Mouse (Mus musculus) CH12.LX (cell line): ENCODE results near the gene Lbp. TPM values are rescaled to one million over a fixed set of nuclear protein-coding genes. Genes with fewer than 3 reads are reported as not detected.
A peak's percentile ranks its signal among the peaks of the same experiment; 100 is the strongest.

ENCODE experiments used
- DNase-seq: peaks from one replicate; pipeline ENCODE4 v3.0.0-alpha.2; 2013; ENCODE audit errors: extremely low read depth
- H3K27ac ChIP-seq: 2 replicates; pipeline ENCODE4 v1.5.1; 2012; ENCODE audit warnings: low read depth, mild to moderate bottlenecking, control low read depth, moderate library complexity; ENCODE audit not compliant: insufficient read depth
- H3K27me3 ChIP-seq: replicated peaks from 2 replicates; pipeline ENCODE3; 2012; ENCODE audit warnings: inconsistent platforms
- H3K36me3 ChIP-seq, 2 experiments: replicated peaks in 1 of 2; 2 replicates each; pipeline versions ENCODE3 to v1.6.1; 2012; ENCODE audit warnings: inconsistent platforms in 1 of 2, low read length in 1 of 2, mild to moderate bottlenecking in 1 of 2, mixed read lengths in 1 of 2, moderate library complexity in 1 of 2; ENCODE audit not compliant: control insufficient read depth in 1 of 2, insufficient read depth in 1 of 2
- H3K4me1 ChIP-seq, 2 experiments: 2 replicates each; pipeline ENCODE4 v1.6.1; 2012; ENCODE audit warnings: inconsistent platforms in 1 of 2, moderate library complexity in 1 of 2; ENCODE audit not compliant: insufficient read depth in 2 of 2, control insufficient read depth in 1 of 2
- H3K4me2 ChIP-seq: 2 replicates; pipeline ENCODE4 v1.6.1; 2012; ENCODE audit warnings: low read depth, mild to moderate bottlenecking, control low read depth; ENCODE audit not compliant: poor library complexity, insufficient read depth, severe bottlenecking
- H3K4me3 ChIP-seq, 3 experiments: fragments of 150-350 bp in 1 of 3; sonication (generic) in 1 of 3; replicated peaks in 1 of 3; 2 replicates each; pipeline versions ENCODE3 to v1.5.1; 2011 to 2012; ENCODE audit warnings: low read depth in 2 of 3, low read length in 2 of 3, mild to moderate bottlenecking in 2 of 3, moderate library complexity in 2 of 3, control low read depth in 1 of 3, improper control_type of control experiment in 1 of 3, inconsistent platforms in 1 of 3, mixed read lengths in 1 of 3; ENCODE audit not compliant: poor library complexity in 1 of 3
- H3K79me2 ChIP-seq: replicated peaks from 2 replicates; pipeline ENCODE4 v1.6.1; 2012; ENCODE audit warnings: mild to moderate bottlenecking, moderate library complexity; ENCODE audit not compliant: control insufficient read depth, poor library complexity, insufficient read depth, severe bottlenecking; ENCODE audit errors: extremely low read depth
- H3K9ac ChIP-seq: 2 replicates; pipeline ENCODE4 v1.6.1; 2012; ENCODE audit warnings: low read depth, mild to moderate bottlenecking, control low read depth, moderate library complexity; ENCODE audit not compliant: insufficient read depth
- H3K9me3 ChIP-seq: replicated peaks from 2 replicates; pipeline ENCODE3; 2012; ENCODE audit warnings: low read length, inconsistent platforms, mixed read lengths
- CHD1 ChIP-seq: IDR thresholded peaks from 2 replicates; pipeline ENCODE4 v1.6.1; 2012; ENCODE audit warnings: low read depth, low read length, improper control_type of control experiment, inconsistent platforms
- CHD2 ChIP-seq: IDR thresholded peaks from 2 replicates; pipeline ENCODE4 v1.6.1; 2011; ENCODE audit warnings: low read length, improper control_type of control experiment
- CTCF ChIP-seq, 2 experiments: IDR thresholded peaks in 1 of 2; conservative IDR thresholded peaks in 1 of 2; 2 replicates each; pipeline ENCODE4 v1.5.1; 2011 to 2012; ENCODE audit warnings: low read depth in 2 of 2, low read length in 2 of 2, improper control_type of control experiment in 1 of 2, inconsistent platforms in 1 of 2, mild to moderate bottlenecking in 1 of 2, moderate library complexity in 1 of 2
- E2F4 ChIP-seq: IDR thresholded peaks from 2 replicates; pipeline ENCODE4 v1.6.1; 2011; ENCODE audit warnings: low read depth, low read length, improper control_type of control experiment; ENCODE audit not compliant: insufficient replicate concordance
- EP300 ChIP-seq: IDR thresholded peaks from 2 replicates; pipeline ENCODE4 v1.6.1; 2011; ENCODE audit warnings: low read length, improper control_type of control experiment
- ETS1 ChIP-seq: conservative IDR thresholded peaks from 2 replicates; pipeline ENCODE4 v1.6.1; 2012; ENCODE audit warnings: low read depth, mild to moderate bottlenecking, inconsistent platforms, low read length, improper control_type of control experiment, moderate library complexity
- HCFC1 ChIP-seq: IDR thresholded peaks from 2 replicates; pipeline ENCODE4 v1.6.1; 2012; ENCODE audit warnings: low read depth, mild to moderate bottlenecking, inconsistent platforms, low read length, improper control_type of control experiment
- IRF4 ChIP-seq: IDR thresholded peaks from 2 replicates; pipeline ENCODE4 v1.6.1; 2014; ENCODE audit warnings: low read depth, mild to moderate bottlenecking, inconsistent platforms, low read length, improper control_type of control experiment
- MAFK ChIP-seq: IDR thresholded peaks from 2 replicates; pipeline ENCODE4 v1.6.1; 2011; ENCODE audit warnings: low read length, improper control_type of control experiment; ENCODE audit not compliant: insufficient replicate concordance
- MAZ ChIP-seq: IDR thresholded peaks from 2 replicates; pipeline ENCODE4 v1.6.1; 2012; ENCODE audit warnings: low read depth, mild to moderate bottlenecking, inconsistent platforms, low read length, improper control_type of control experiment, moderate library complexity
- MEF2A ChIP-seq: IDR thresholded peaks from 2 replicates; pipeline ENCODE4 v1.6.1; 2014; ENCODE audit warnings: low read depth, mild to moderate bottlenecking, inconsistent platforms, low read length, improper control_type of control experiment, borderline replicate concordance
- MXI1 ChIP-seq: IDR thresholded peaks from 2 replicates; pipeline ENCODE4 v1.6.1; 2011; ENCODE audit warnings: mild to moderate bottlenecking, low read depth, low read length, improper control_type of control experiment
- MYC ChIP-seq: IDR thresholded peaks from 2 replicates; pipeline ENCODE4 v1.6.1; 2011; ENCODE audit warnings: low read depth, mild to moderate bottlenecking, improper control_type of control experiment, low read length
- RAD21 ChIP-seq: IDR thresholded peaks from 2 replicates; pipeline ENCODE4 v1.6.1; 2011; ENCODE audit warnings: low read depth, mild to moderate bottlenecking, low read length, improper control_type of control experiment, moderate library complexity
- SIN3A ChIP-seq: IDR thresholded peaks from 2 replicates; pipeline ENCODE4 v1.6.1; 2012; ENCODE audit warnings: low read length, improper control_type of control experiment, inconsistent platforms
- SMC3 ChIP-seq: IDR thresholded peaks from 2 replicates; pipeline ENCODE4 v1.6.1; 2011; ENCODE audit warnings: low read depth, low read length, improper control_type of control experiment
- UBTF ChIP-seq: IDR thresholded peaks from 2 replicates; pipeline ENCODE4 v1.6.1; 2012; ENCODE audit warnings: low read depth, mild to moderate bottlenecking, inconsistent platforms, low read length, improper control_type of control experiment, moderate library complexity
- dilution Hi-C: fragments of 300-500 bp; cut with MboI; formaldehyde crosslinking; loops from 2 replicates; pipeline ENCODE4 v1.14.3; 2020; ENCODE audit warnings: low sequenced_read_pairs; ENCODE audit not compliant: extremely low pct_unique_long_range_greater_than_20kb, extremely low pct_ligation_motif_present
- in situ Hi-C: fragments of 300-500 bp; cut with MboI; formaldehyde crosslinking; loops from 3 replicates; pipeline ENCODE4 v1.14.3; 2019; ENCODE audit warnings: low sequenced_read_pairs, low pct_ligation_motif_present, low pct_unique_long_range_greater_than_20kb, mixed read lengths
- polyA plus RNA-seq: library from polyadenylated mRNA; unstranded; fragments of >175 nt; gene quantifications from 2 replicates; pipeline ENCODE4 v1.2.1, GENCODE M21; 2012; ENCODE audit warnings: low read depth; ENCODE audit not compliant: insufficient read length
- total RNA-seq, 2 experiments: library from RNA; depleted of rRNA; stranded (reverse); fragments of 300-350 nt in 1 of 2; fragments of >200 nt in 1 of 2; gene quantifications; 2 replicates each; pipeline ENCODE4 v1.2.3; 2012 to 2014

The Lbp gene
- total and polyA plus RNA-seq, 3 experiments, result 0.04 to 0.27 TPM; not detected in 1

DNA sequence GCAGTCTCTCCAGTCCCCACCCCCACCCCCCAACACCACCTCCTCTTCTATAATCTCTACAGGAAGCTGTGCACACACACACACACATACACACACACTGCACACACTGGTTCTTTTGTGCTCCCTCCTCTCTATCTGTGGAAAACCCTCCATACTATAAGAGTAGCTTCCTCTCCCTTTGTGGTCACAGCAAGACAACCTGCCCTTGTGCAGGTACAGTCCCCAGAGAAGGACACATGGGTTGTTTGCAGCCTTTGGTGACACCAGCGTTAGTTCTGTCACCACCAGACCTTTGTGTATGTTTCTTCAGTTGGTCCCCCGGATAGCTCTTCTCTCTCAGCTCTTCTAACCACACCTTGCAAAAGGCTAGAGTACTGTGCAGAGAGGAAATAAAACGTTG, 16.6 kb downstream of the Lbp start:
- Histone ChIP-seq H3K27ac (no peak overlapping the region), H3K9me3 (no peaks in the 10 kb centered on the region), H3K4me2 (no peak overlapping the region), H3K36me3 (no peaks in the 10 kb centered on the region), H3K79me2 (no peaks in the 10 kb centered on the region), H3K9ac (no peak overlapping the region), H3K4me1 (peaks cover 0 to 7% of the 10 kb centered on the region in 2 experiments; a peak in 2 of 4 replicates), H3K4me3 (no peak overlapping the region), H3K27me3 (peaks cover 21% of the 10 kb centered on the region)
- no peak for TF ChIP-seq MEF2A
- TF ChIP-seq EP300, result no peak
- no peak for TF ChIP-seq MAFK
- TF ChIP-seq SIN3A, result no peak
- no peak for TF ChIP-seq CHD2
- dilution Hi-C loops, result no loop called here
- DNase-seq, result no peak
- in situ Hi-C loops, result no loop called here

DNA sequence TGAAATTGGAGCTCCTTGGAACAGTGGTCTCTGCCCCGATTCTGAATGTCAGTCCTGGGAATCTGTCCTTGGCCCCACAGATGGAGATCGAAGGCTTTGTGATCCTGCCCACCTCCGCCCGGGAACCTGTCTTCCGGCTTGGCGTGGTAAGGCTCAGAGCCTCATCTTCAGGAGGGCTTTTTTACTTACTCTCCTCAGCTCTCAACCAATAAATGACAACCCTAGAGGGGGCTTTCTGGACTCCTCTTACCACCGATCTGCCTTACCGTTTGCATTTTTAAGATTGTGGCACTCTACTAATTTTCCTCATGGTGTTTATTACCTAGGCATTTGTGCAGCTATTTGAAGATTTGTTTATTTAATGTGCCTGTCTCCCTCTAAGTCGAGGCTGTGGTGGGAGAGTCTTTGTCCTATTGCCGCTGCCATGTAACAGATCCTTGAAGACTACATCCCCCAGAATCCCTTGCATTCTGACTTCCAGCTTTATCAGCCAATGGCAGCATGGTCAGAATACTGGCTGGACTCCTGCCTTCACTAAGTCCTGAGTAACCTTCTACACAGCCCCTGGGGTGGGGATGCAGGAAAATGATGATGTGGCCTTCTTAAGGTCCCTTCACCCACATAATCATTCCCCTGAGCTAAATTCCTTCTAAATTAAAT, 18.4 kb downstream of the Lbp start:
- H3K9ac ChIP-seq, result no peak overlapping the region
- H3K79me2 ChIP-seq, result no peaks in the 10 kb centered on the region
- no peak overlapping the region for H3K4me2 ChIP-seq
- DNase-seq, result no peak
- no peaks in the 10 kb centered on the region for H3K9me3 ChIP-seq
- peaks cover 0 to 3% of the 10 kb centered on the region in 2 experiments; a peak in 2 of 4 replicates for H3K4me1 ChIP-seq
- no peak overlapping the region for H3K4me3 ChIP-seq
- dilution Hi-C loops (no loop called here), in situ Hi-C loops (no loop called here)
- no peak overlapping the region for H3K27ac ChIP-seq
- no peak for TF ChIP-seq CTCF (conservative IDR thresholded peaks at IDR 0.05 in 1 of 2, IDR thresholded peaks at IDR 0.05 in 1 of 2; ENCODE audit: low read depth in 2 of 2, low read length in 2 of 2)
- peak; percentile 78 for TF ChIP-seq HCFC1
- H3K27me3 ChIP-seq, result peaks cover 19% of the 10 kb centered on the region
- no peaks in the 10 kb centered on the region for H3K36me3 ChIP-seq

- Histone ChIP-seq H3K27ac (no peak overlapping the region), H3K4me2 (no peak overlapping the region), H3K27me3 (peaks cover 19% of the 10 kb centered on the region), H3K9me3 (no peaks in the 10 kb centered on the region), H3K4me1 (peaks cover 0 to 3% of the 10 kb centered on the region in 2 experiments; a peak in 2 of 4 replicates), H3K36me3 (no peaks in the 10 kb centered on the region), H3K9ac (no peak overlapping the region), H3K79me2 (no peaks in the 10 kb centered on the region), H3K4me3 (no peak overlapping the region)
- dilution Hi-C loops (no loop called here), in situ Hi-C loops (no loop called here)
- DNase-seq, result no peak
- TF ChIP-seq CTCF (conservative IDR thresholded peaks at IDR 0.05 in 1 of 2, IDR thresholded peaks at IDR 0.05 in 1 of 2; ENCODE audit: low read depth in 2 of 2, low read length in 2 of 2) (no peak), E2F4 (no peak), ETS1 (no peak), UBTF (no peak), EP300 (no peak), SMC3 (no peak), RAD21 (no peak), MYC (no peak), IRF4 (no peak), CHD1 (no peak), MAZ (no peak), MEF2A (no peak), MXI1 (no peak)
Observed at GRCm38 (mm10) chr2:158325609-158326008, 19.3 kb downstream of the Lbp start.
